Mouse (Mus musculus): Measurements from ENCODE around the gene Pabpn1l. TPM values are rescaled to one million over a fixed set of nuclear protein-coding genes. Genes with fewer than 3 reads are reported as not detected.

The Pabpn1l gene
- polyA plus RNA-seq (2015; fragmentation: Nextera tagmentation; extraction: Ambion mirVana): 0.63 and 1.2 TPM in 2 replicates

GRCm38 (mm10) chr8:122622727-122623126 is at the start of gene Pabpn1l:
Gene Pabpn1l, minus strand, starts transcription at chr8:122622739.
- peaks cover 10% of the 10 kb centered on the region for H3K4me1 ChIP-seq
- no peaks in the 10 kb centered on the region for H3K36me3 ChIP-seq
- H3K4me3 ChIP-seq (replicated peaks): no peak within 1 kb of the TSS
- H3K9ac ChIP-seq: no peak within 1 kb of the TSS
- no peak within 1 kb of the TSS for H3K27ac ChIP-seq (replicated peaks)
- H3K27me3 ChIP-seq: no peaks in the 10 kb centered on the region
- H3K4me2 ChIP-seq (replicated peaks): no peak within 1 kb of the TSS
- ATAC-seq (ENCODE audit: insufficient number of reproducible peaks, low FRiP score, low TSS enrichment, low read depth): no peak
- no peaks in the 10 kb centered on the region for H3K9me3 ChIP-seq (replicated peaks)
- WGBS: 56% methylated on average over 6 of the region's 6 CpGs

GRCm38 (mm10) chr8:122671894-122672293 is 49.4 kb upstream of the Pabpn1l start:
- H3K4me3 ChIP-seq (replicated peaks): no peak overlapping the region
- WGBS: 58% methylated on average over 6 of the region's 6 CpGs
- no peaks in the 10 kb centered on the region for H3K9me3 ChIP-seq (replicated peaks)
- peaks cover 27% of the 10 kb centered on the region for H3K4me1 ChIP-seq
- peaks cover 62% of the 10 kb centered on the region for H3K27me3 ChIP-seq
- no peak overlapping the region for H3K4me2 ChIP-seq (replicated peaks)
- H3K27ac ChIP-seq (replicated peaks): no peak overlapping the region
- H3K36me3 ChIP-seq: no peaks in the 10 kb centered on the region
- H3K9ac ChIP-seq: no peak overlapping the region
- no peak for ATAC-seq (ENCODE audit: insufficient number of reproducible peaks, low FRiP score, low TSS enrichment, low read depth)

DNA sequence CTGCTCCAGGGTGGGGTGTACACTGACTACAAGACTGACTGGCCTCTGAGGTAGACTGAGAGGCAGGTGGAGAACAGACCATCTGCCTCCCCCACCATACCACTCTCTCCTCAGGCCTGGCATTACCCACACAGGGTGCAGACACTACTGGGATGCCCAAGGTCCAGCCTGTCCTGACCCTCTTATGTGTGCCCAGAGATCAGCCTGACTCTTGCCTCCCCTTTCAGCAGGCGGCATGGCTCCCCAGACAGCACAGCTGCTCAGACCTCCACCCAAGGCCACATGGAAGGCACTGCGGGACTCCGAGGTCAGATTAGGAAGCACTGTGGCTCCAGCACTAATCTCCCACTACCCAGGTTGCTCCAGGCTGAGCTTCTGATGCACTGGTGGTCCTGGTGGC is 48.2 kb upstream of the Pabpn1l start:
- no peak overlapping the region for H3K9ac ChIP-seq
- ATAC-seq (ENCODE audit: insufficient number of reproducible peaks, low FRiP score, low TSS enrichment, low read depth): no peak
- H3K27ac ChIP-seq (replicated peaks): no peak overlapping the region
- H3K27me3 ChIP-seq: peaks cover 50% of the 10 kb centered on the region
- H3K4me3 ChIP-seq (replicated peaks): no peak overlapping the region
- no peaks in the 10 kb centered on the region for H3K9me3 ChIP-seq (replicated peaks)
- H3K4me2 ChIP-seq (replicated peaks): no peak overlapping the region
- peaks cover 28% of the 10 kb centered on the region for H3K4me1 ChIP-seq
- no peaks in the 10 kb centered on the region for H3K36me3 ChIP-seq
- WGBS: 76% methylated on average over 3 of the region's 3 CpGs

GRCm38 (mm10) chr8:122670001-122670400 is 47.5 kb upstream of the Pabpn1l start:
- peaks cover 29% of the 10 kb centered on the region for H3K4me1 ChIP-seq
- H3K36me3 ChIP-seq: no peaks in the 10 kb centered on the region
- no peak overlapping the region for H3K4me2 ChIP-seq (replicated peaks)
- H3K4me3 ChIP-seq (replicated peaks): no peak overlapping the region
- no peak for ATAC-seq (ENCODE audit: insufficient number of reproducible peaks, low FRiP score, low TSS enrichment, low read depth)
- 28% methylated on average over 11 of the region's 11 CpGs for WGBS
- no peaks in the 10 kb centered on the region for H3K9me3 ChIP-seq (replicated peaks)
- H3K9ac ChIP-seq: no peak overlapping the region
- peaks cover 46% of the 10 kb centered on the region for H3K27me3 ChIP-seq
- no peak overlapping the region for H3K27ac ChIP-seq (replicated peaks)

DNA sequence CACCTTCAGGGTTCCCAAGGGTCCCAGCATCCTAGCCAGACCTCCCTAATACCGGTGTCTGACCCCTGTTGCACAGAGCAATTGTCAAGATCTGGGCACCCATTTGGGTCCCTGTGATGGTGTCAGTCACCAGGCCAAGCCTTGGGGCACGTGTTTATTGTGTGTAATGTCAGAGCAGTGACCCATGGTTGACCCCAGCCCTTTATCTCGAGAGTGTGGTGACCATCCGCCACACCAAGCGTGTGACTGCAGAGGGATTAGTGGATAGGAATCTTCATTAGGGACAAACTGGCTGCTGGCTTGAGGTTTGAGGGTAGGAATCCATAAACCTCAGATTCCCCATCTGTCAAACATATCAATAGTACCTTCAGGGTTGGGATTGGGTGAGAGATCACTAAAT is 46.8 kb upstream of the Pabpn1l start:
- Histone ChIP-seq H3K4me1 (peaks cover 36% of the 10 kb centered on the region), H3K27me3 (peaks cover 42% of the 10 kb centered on the region), H3K9ac (no peak overlapping the region), H3K4me2 (replicated peaks) (no peak overlapping the region), H3K9me3 (replicated peaks) (no peaks in the 10 kb centered on the region), H3K27ac (replicated peaks) (no peak overlapping the region), H3K4me3 (replicated peaks) (no peak overlapping the region), H3K36me3 (no peaks in the 10 kb centered on the region)
- 56% methylated on average over 5 of the region's 5 CpGs for WGBS
- no peak for ATAC-seq (ENCODE audit: insufficient number of reproducible peaks, low FRiP score, low TSS enrichment, low read depth)

DNA sequence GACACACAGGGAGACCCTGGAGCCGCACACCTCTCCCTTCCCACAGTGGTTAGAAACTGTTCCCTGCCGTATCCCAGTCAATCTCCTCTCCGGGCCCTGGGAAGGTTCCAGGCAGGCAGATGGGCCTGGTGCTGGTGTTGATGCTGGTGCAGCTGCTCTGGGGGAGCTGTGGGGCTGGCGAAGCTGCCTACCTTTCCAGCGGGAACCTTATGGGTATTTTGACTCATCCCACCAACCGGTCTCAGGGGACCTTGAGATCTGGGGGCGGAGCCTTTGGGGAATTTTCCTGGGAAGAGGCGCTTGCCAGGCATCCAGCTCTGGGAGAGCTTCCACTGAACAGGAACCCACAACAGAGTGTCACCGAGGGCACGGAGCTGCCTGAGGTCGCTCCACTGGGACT is 45.3 kb upstream of the Pabpn1l start:
- Histone ChIP-seq H3K36me3 (no peaks in the 10 kb centered on the region), H3K4me3 (replicated peaks) (no peak overlapping the region), H3K9me3 (replicated peaks) (no peaks in the 10 kb centered on the region), H3K27me3 (peaks cover 29% of the 10 kb centered on the region), H3K9ac (no peak overlapping the region), H3K27ac (replicated peaks) (no peak overlapping the region), H3K4me1 (peaks cover 51% of the 10 kb centered on the region), H3K4me2 (replicated peaks) (no peak overlapping the region)
- 76% methylated on average over 11 of the region's 11 CpGs for WGBS
- ATAC-seq (ENCODE audit: insufficient number of reproducible peaks, low FRiP score, low TSS enrichment, low read depth): no peak

DNA sequence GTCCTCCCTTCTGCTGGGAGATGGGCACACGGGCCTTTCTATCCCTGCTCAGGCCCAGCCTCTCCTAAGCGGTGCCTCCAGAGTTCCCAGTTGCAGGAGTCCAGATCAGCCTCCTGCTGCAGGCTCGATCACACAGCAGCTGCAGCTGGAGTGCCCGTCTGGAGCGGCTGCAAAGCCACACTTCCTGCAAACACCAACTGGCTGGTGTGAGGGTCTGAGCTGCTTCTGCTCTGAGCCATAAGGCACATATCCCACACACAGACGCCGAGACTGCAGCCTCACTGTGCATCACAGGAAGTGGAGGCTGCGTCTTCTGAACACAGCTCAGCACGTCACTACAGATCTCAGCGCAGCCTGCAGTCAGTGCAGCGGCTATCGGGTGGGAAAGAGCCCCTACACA is 44.3 kb upstream of the Pabpn1l start:
- no peak overlapping the region for H3K4me3 ChIP-seq (replicated peaks)
- H3K4me1 ChIP-seq: peaks cover 61% of the 10 kb centered on the region
- no peak overlapping the region for H3K4me2 ChIP-seq (replicated peaks)
- peaks cover 19% of the 10 kb centered on the region for H3K27me3 ChIP-seq
- WGBS: 46% methylated on average over 12 of the region's 12 CpGs
- H3K9me3 ChIP-seq (replicated peaks): no peaks in the 10 kb centered on the region
- H3K27ac ChIP-seq (replicated peaks): peak overlapping the region; percentile 25
- no peak overlapping the region for H3K9ac ChIP-seq
- no peaks in the 10 kb centered on the region for H3K36me3 ChIP-seq
- ATAC-seq (ENCODE audit: insufficient number of reproducible peaks, low FRiP score, low TSS enrichment, low read depth): no peak

DNA sequence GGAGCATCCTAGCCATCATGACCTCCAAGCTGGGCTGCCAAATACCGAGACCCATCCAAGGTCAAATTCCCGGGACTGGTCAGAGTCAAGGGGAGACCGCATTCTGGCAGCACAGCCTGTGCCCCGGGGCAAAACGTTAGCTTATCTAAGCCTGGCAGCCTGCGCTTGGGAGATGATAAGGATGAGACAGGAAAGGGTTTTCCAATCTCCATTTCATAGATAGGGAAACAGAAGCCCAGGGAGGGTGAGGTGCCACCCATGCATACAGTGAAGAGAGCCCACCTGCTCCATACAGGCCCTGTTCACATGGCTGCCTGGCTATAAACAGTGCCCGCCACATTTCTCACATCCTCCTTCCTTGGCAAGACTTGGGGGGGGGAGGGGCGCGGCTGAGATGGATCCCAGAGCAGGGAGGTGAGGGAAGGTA is 43.8 kb upstream of the Pabpn1l start:
- H3K4me2 ChIP-seq (replicated peaks): no peak overlapping the region
- peaks cover 14% of the 10 kb centered on the region for H3K27me3 ChIP-seq

GRCm38 (mm10) chr8:122665667-122666316 is 43.3 kb upstream of the Pabpn1l start:
- Histone ChIP-seq H3K27me3 (peaks cover 9% of the 10 kb centered on the region), H3K9me3 (replicated peaks) (no peaks in the 10 kb centered on the region), H3K9ac (no peak overlapping the region), H3K4me3 (replicated peaks) (no peak overlapping the region), H3K36me3 (no peaks in the 10 kb centered on the region), H3K27ac (replicated peaks) (peak overlapping the region; percentile 79), H3K4me1 (peaks cover 71% of the 10 kb centered on the region), H3K4me2 (replicated peaks) (peak overlapping the region; percentile 26)
- ATAC-seq (ENCODE audit: insufficient number of reproducible peaks, low FRiP score, low TSS enrichment, low read depth): peak; percentile 27; the same call in 1 of the 2 replicates
- WGBS: 42% methylated on average over 12 of the region's 14 CpGs

More for the DNA sequence above, 43.8 kb upstream of the Pabpn1l start:
- Histone ChIP-seq H3K36me3 (no peaks in the 10 kb centered on the region), H3K4me3 (replicated peaks) (no peak overlapping the region), H3K9ac (no peak overlapping the region), H3K4me1 (peaks cover 66% of the 10 kb centered on the region), H3K9me3 (replicated peaks) (no peaks in the 10 kb centered on the region), H3K27ac (replicated peaks) (peak overlapping the region; percentile 25; the same call in 1 of the 2 replicates)
- WGBS: 39% methylated on average over 9 of the region's 9 CpGs
- no peak for ATAC-seq (ENCODE audit: insufficient number of reproducible peaks, low FRiP score, low TSS enrichment, low read depth)

GRCm38 (mm10) chr8:122665221-122665620 is 42.7 kb upstream of the Pabpn1l start:
- no peak overlapping the region for H3K4me3 ChIP-seq (replicated peaks)
- no peaks in the 10 kb centered on the region for H3K36me3 ChIP-seq
- peak overlapping the region; percentile 79 for H3K27ac ChIP-seq (replicated peaks)
- peaks cover 3% of the 10 kb centered on the region for H3K27me3 ChIP-seq
- peak overlapping the region; percentile 26 for H3K4me2 ChIP-seq (replicated peaks)
- no peak overlapping the region for H3K9ac ChIP-seq
- WGBS: 21% methylated on average over 8 of the region's 8 CpGs
- no peak; the same call in 1 of the 2 replicates for ATAC-seq (ENCODE audit: insufficient number of reproducible peaks, low FRiP score, low TSS enrichment, low read depth)
- H3K9me3 ChIP-seq (replicated peaks): no peaks in the 10 kb centered on the region
- peaks cover 73% of the 10 kb centered on the region for H3K4me1 ChIP-seq

DNA sequence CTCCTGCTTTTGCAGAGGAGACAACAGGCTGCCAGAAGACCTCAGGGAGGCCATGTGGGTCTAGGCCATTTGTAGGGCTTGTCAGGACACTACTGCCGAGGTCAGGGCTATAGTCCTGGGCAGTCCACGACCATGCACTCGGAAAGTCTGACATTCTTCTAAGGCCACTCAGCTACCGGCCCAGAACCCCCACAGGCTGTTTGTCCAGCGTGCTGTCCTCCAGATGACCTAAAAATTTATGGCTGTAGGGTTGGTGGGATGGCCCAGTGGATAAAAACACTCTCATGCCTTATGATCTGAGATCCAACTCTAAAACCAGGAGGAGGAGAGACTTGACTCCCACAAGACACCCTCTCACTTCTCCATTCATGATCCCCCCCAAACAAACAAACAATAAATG is 41.1 kb upstream of the Pabpn1l start:
- Histone ChIP-seq H3K27ac (replicated peaks) (no peak overlapping the region), H3K4me3 (replicated peaks) (no peak overlapping the region), H3K36me3 (no peaks in the 10 kb centered on the region), H3K27me3 (no peaks in the 10 kb centered on the region), H3K4me2 (replicated peaks) (no peak overlapping the region), H3K9me3 (replicated peaks) (no peaks in the 10 kb centered on the region), H3K4me1 (peaks cover 84% of the 10 kb centered on the region), H3K9ac (no peak overlapping the region)
- ATAC-seq (ENCODE audit: insufficient number of reproducible peaks, low FRiP score, low TSS enrichment, low read depth): no peak
- 69% methylated on average over 5 of the region's 5 CpGs for WGBS

DNA sequence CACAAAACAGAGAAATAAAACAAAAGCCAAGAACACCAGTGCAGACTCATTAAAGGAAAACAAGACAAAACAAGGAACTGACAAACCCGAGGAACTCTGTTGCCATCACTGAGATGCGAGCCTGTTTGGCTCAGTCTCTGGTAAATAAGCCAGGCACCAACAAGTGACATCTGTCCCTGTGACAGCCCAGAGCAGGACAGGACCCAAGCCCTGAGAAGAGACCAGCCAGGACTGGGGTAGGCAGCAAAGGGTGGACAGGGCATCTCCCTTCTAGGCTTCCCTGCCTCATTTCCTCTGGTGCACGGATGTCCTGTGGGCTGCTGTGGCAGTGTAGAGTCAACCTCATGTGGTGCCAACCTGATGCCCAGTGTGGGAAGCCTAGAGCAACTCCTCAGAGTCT is 40.6 kb upstream of the Pabpn1l start:
- no peak overlapping the region for H3K4me3 ChIP-seq (replicated peaks)
- H3K4me1 ChIP-seq: peaks cover 90% of the 10 kb centered on the region
- H3K4me2 ChIP-seq (replicated peaks): no peak overlapping the region
- H3K36me3 ChIP-seq: no peaks in the 10 kb centered on the region
- whole genome bisulfite sequencing: 54% methylated on average over 3 of the region's 3 CpGs
- 0 out of 2 replicates have a peak overlapping the region, but pooled peaks have one; percentile 12 for H3K27ac ChIP-seq (replicated peaks)
- H3K9ac ChIP-seq: no peak overlapping the region
- H3K27me3 ChIP-seq: no peaks in the 10 kb centered on the region
- no peak for ATAC-seq (ENCODE audit: insufficient number of reproducible peaks, low FRiP score, low TSS enrichment, low read depth)
- H3K9me3 ChIP-seq (replicated peaks): no peaks in the 10 kb centered on the region
